Mouse (Mus musculus) CH12F3 (cell line): ENCODE results near the gene Gm11232.

Experiments
- in situ Hi-C: fragments of 300-500 bp; cut with MboI; formaldehyde crosslinking; loops from 2 replicates; pipeline ENCODE4 v1.14.3; 2020; ENCODE audit warnings: low sequenced_read_pairs

The Gm11232 gene

DNA sequence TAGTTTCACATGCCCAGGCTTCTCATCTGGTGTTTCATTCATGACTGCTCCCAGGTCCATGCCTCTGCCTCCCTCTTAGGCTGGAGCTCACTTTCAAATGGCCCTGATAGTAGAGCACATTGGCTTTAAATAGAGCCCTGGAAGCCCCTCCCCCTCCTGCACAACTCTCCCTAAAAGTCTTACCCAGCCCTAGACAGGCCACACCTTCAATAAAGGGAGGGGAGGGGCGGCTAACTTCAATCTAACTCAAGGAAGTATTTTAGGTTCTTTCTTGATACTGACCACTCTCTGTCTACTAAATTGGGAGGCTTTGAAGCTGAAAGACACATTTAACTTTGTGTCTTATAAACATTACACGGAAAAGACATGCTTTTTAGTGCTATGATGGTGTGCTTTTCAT lies at the start of gene Gm11232:
Gene Gm11232 (minus strand): TSS at position 101 of the 400 bp plus-strand sequence.
- in situ Hi-C loops = no loop called here

DNA sequence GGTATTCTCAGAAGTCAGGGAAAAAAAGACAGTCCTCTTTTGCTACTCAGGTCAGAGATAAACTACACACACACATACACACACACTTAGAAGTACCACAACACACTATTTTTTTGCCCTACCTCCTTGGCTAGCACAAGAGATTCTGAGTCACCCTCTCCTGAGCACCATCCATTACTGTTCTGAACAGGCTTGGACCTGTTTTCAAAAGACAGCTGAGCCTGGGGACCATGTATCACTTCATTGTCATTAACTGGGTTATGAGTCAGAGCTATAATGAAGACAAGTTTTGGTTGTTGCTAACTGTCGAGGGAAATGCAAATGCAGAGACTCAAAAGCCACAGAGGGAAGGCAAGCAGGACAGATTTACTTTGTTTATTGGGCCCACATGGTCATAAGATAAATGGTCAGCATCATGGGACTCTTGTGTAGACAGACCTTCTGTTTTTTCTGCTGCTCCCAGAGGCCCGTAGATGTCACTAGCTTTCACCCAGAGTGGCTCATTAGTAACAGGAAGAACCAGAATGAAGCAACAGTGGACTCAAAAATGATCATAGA lies 48.3 kb upstream of the Gm11232 start:
- in situ Hi-C loops = no loop called here

DNA sequence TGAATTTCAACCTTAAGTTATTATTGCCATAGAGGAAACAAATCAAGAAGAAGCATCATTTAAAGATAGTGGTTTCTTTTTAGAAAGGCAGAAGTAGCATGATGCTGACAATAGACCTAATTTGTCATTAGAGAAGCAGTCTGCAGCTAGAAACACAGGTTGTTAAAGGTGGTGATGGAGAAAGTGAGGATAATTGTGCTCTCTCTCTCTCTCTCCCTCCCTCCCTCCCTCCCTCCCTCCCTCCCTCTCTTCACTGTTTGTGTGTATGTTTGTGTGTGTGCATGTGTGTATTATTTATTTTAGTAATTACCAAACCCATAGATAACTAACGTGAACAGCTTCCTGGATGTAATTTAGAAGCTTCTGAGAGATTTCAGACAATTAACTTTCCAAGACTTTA lies 7.8 kb upstream of the Gm11232 start:
- in situ Hi-C loops = no loop called here

DNA sequence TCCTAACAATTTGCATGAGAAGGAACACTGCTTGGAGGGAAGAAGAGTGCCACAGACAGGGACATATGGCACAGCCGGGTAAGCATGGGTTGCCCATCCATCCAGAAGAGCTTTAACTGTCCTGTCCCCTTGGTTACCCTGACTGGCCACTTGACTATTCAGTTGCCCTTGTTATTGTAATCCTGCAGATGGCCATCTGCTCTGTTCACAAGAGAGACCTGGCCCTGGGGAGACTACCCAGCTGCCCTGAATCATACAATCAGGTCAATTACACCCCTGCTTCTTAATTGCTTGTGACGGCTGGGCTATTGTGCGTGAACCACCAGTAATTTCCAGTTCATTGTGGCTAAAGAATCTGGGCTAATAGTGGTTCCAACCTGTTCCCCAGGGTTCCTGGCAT lies 7.3 kb upstream of the Gm11232 start:
- in situ Hi-C loops = no loop called here

DNA sequence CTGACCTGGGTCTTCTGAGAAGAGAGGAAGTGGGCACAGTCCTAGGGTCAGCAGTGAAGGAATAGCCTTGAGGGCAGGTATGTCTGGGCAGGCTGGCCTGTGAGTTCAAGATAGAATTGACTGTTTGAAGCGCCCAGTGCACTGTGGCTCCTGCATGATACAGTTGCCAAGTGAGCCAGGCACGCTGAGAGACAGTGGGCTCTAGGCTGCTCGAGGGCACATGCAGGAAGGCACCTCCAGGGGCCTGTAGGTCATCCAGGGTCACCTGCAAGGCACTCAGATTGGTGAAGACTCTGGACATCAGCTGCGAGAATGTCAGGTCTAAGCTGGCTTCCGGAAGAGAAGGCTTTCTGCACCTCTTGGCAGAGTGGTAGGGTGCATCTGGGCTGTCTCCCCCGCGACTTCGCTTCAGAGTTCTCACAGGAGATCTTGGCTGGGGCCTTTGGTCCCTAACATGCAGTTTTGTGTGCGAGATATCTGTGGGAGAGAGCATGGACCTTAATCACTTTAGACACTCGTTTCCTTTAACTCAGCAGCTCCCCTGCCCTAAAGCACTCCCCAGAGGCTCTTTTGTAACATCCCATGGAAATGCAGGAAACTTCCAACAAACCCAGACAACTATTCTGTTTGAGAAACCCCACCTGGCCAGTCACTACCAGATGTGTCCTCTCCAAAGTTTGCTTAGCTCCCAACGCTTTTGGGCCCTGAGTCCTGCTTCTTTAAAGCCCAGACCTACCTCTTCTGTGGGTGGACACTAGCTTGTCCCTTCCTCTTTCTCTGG lies 1.1 kb downstream of the Gm11232 start:
- in situ Hi-C loops = no loop called here

DNA sequence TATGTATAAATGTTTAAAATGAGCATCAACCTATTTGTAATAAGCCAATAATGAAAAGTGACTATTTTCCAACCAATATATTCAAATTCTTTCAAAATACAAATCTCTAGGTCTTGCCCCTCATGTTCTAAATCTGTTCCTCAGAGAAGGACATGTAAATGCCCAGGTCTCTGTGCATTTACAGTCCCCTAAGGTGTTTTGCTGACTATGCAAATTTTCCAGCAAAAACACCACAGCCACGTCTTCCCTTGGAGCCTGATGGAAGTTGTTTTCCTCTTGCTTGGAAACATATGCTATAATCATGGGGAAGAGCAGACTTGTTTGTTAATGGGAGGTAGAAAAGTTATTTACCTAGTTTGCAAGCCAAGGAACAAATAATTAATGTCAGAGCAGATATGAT lies 12.0 kb downstream of the Gm11232 start:
- in situ Hi-C loops = no loop called here

DNA sequence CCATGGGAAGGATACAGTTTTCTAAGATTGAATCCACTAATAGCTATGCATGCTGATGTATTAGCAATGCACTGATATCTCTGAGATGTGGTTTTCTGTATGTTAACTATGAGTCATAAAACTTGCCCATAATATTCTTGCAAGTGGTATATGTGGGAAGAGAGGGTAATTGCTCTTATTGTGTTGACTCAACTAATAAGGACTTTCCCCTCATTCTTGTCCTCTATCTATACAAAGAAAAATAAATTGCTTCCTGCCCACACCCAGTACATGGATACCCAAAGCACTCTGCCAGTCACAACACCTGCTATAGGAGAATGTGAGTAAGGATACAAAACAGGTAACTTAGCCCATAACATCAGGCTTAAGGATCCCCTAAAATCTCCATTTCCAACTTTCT lies 21.2 kb downstream of the Gm11232 start:
- in situ Hi-C loops = no loop called here

DNA sequence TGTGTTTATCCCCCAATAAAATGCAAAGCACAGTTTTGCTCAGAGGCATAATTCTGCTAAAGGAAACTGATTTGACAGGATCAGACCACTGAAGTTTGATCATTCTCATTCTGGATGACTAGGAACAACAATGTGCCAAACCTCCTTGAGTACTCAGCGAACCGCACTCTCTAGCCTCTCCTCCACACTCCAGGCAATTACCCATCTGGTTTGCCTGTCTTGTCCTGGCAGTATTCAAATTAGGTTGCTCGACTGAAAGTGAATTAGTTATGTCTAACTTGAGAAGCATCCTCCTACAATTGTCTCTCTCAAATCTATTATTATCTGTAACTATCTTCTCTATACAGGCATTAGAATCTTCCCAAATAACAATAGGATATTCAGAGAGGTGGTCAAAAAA lies 22.5 kb downstream of the Gm11232 start:
- in situ Hi-C loops = no loop called here

DNA sequence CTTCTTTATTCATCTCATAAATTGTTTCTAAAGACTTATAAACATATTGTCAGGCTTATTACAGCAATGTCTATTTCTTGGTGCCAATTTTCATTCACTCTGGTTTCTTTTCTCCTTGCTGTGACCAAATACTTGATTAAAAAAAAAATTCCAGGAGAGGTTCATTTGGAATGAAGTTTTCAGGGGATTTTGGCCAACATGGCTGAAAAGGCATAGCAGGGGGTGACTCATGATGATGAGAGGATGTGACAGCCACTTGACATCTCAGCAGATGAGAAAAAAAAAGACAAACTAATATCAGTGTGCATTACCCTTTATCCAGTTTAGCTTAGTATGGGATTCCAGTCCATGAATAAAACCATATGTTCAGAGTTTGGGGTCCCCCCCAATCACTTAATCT lies 28.4 kb downstream of the Gm11232 start:
- in situ Hi-C loops = no loop called here

DNA sequence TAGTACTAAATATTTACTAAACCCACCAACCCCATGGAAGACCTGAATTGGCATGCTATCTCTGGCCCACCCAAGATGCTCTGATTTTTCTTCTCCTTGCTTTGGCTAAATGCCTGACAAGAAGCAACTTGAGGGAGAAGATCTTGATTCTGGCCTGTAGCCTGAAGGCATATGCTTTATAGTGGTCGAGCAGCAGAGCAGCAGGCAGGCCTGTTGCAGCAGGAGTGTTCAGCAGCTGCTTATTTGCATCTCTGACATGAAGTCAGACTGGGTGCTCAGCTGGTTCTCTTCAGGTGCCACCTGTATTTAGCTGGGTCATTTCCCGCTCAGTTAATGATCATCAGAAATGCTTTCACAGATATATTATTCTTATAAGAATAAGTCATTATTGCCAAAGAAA lies 30.2 kb downstream of the Gm11232 start:
- in situ Hi-C loops = no loop called here

DNA sequence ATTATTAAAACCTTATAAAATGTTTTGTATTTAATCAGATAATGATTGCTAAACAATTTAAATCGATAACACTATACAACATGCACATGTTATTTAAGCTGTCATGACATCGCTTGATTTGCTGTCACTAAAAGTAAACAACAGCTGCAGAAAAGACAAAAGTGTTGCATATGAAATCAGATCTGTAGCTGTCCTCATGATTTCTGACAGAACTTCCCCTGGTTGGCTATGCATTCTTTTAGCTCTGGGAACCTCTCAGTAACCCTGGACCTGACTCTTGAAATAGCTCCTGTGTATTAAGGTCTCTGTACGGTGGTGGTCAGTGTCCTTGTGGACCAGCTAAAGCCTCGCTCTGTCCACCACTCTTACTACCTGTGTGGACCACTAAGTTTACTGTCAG lies 30.7 kb downstream of the Gm11232 start:
- in situ Hi-C loops = no loop called here

DNA sequence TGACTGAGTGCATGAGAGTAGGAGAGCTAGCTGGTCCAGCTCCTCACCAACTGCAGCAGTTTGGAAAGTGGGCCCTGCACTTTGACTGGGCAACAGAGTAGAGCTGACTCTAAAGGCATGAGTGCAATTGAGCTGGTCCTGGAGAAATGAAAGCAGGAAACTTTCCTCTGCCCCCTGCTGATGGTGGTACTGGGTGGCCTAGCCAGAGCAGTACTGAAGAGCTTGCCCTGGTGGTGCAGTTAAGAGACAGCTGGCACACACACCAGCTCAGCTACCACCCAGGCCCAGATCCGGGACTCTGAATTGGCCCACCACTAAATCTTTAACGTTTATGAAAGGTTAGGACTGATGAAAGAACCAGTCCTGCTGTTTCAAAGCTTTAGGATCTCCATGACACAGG lies 31.9 kb downstream of the Gm11232 start:
- in situ Hi-C loops = no loop called here
